Mouse (Mus musculus): ENCODE data around the gene Mfsd5.

Mfsd5 gene

GRCm38 (mm10) chr15:102279092-102279782 is at the start of gene Mfsd5:
Mfsd5 (plus strand) TSS chr15:102279454.
- peak; percentile 96 for DNase-seq

- DNase-seq: no peak
Observed at GRCm38 (mm10) chr15:102230408-102231321, 48.6 kb upstream of the Mfsd5 start.

GRCm38 (mm10) chr15:102231748-102232147 is 47.5 kb upstream of the Mfsd5 start, which contains the start of gene Itgb7:
Itgb7 (minus strand) TSS chr15:102231944.
- DNase-seq: no peak

- no peak for DNase-seq
Observed at GRCm38 (mm10) chr15:102232764-102233163, 46.5 kb upstream of the Mfsd5 start.

GRCm38 (mm10) chr15:102233896-102234295 is 45.4 kb upstream of the Mfsd5 start:
- no peak for DNase-seq

GRCm38 (mm10) chr15:102235371-102236027 is 43.8 kb upstream of the Mfsd5 start:
- DNase-seq: no peak

- no peak for DNase-seq
Observed at GRCm38 (mm10) chr15:102238543-102239259, 40.6 kb upstream of the Mfsd5 start.

GRCm38 (mm10) chr15:102239260-102239590 is 40.0 kb upstream of the Mfsd5 start:
- peak; percentile 82 to 90 for DNase-seq

GRCm38 (mm10) chr15:102239851-102240250 is 39.4 kb upstream of the Mfsd5 start:
- no peak for DNase-seq

- no peak for DNase-seq
Observed at GRCm38 (mm10) chr15:102240607-102241006, 38.6 kb upstream of the Mfsd5 start.

GRCm38 (mm10) chr15:102242404-102243228 is 36.6 kb upstream of the Mfsd5 start:
- no peak for DNase-seq

- DNase-seq: no peak
Observed at GRCm38 (mm10) chr15:102243229-102244190, 35.7 kb upstream of the Mfsd5 start.

- no peak for DNase-seq
Observed at GRCm38 (mm10) chr15:102244306-102245191, 34.7 kb upstream of the Mfsd5 start.

GRCm38 (mm10) chr15:102245461-102245881 is 33.8 kb upstream of the Mfsd5 start:
- DNase-seq: no peak

- peak; percentile 65 to 71 for DNase-seq
Observed at GRCm38 (mm10) chr15:102245891-102246741, 33.1 kb upstream of the Mfsd5 start.

GRCm38 (mm10) chr15:102246866-102247251 is 32.4 kb upstream of the Mfsd5 start:
- peak; percentile 90 to 92 for DNase-seq

GRCm38 (mm10) chr15:102247252-102248130 is 31.8 kb upstream of the Mfsd5 start:
- DNase-seq: peak; percentile 43 to 52
